Mouse (Mus musculus) thymus, postnatal 25 days (tissue): ENCODE results near the gene Ccdc107.
"Not testable (repeated sequence)": the region's sequence is repeated elsewhere in the genome, so short reads cannot be mapped to it uniquely, and the experiment has no call there.

Experiments used
- DNase-seq: peaks from one replicate; pipeline ENCODE4 v3.0.0; 2022

The Ccdc107 gene

DNA sequence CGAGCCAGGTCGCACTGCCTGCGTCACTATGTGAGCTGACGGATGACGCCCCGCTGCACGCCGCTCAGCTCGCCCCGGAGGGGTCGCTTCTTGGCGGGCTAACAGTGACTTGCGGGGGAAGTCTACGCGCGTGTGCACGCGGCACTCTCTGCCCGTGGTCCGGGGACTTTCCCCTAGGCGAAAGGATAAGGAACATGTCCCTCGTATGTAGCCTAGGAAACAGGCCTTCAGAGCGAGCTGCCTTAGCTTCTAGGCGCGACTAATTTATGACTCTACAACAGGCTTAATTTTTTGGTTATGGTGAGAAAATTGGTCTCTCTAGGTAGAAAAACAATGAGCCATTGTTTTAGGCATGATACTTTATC is at the start of gene Ccdc107:
Gene Ccdc107 (plus strand): TSS at position 80 of the 365 bp plus-strand sequence.
- DNase-seq, result peak; percentile 90

DNA sequence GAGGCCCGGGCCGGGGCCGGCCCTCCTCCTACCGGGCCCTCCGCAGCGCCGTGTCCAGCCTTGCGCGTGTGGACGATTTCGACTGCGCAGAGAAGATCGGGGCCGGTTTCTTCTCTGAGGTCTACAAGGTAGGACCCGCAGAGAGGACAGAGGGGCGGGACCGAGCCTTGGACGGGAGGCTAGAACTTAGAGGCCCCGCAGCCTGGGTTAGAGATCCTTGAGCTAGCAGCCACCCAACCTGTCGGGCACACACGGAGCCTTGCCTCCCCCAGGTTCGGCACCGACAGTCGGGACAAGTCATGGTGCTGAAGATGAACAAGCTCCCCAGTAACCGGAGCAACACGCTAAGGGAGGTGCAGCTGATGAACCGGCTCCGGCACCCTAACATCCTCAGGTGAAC is 49.2 kb upstream of the Ccdc107 start:
- peak; percentile 38 for DNase-seq

DNA sequence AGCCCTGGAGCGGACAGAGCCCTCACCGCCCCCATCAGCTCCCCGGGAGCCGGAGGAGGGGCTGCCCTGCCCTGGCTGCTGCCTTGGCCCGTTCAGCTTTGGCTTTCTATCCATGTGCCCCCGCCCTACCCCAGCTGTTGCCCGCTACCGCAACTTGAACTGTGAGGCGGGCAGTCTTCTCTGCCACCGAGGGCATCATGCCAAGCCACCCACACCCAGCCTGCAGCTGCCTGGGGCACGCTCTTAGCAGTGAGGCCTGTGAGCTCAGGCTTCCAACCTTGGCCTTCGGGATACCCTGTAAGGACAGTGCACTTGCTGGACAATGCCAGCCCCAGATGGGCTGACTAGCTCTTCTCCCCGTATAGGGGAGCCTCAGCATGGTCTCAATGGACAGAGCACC is 45.4 kb upstream of the Ccdc107 start:
- DNase-seq, result no peak

DNA sequence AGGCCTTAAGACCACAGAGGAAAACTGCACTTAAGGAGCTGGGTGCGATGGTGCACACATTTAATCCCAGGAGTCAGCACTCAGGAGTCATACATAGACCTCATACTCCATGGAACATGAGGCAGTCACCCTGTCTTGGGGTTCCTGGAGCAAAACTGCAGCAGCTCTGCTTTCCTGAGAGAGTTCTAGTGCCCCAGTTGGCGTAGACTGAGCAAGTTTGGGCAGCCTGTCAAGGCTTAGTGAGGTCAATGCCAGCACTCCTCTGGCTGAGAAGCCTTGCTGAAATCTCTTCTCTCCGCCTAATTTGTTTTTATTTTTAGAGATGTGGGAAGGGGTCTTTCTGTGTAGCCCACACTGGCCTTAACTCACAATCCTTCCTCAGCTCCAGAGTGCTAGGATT is 44.1 kb upstream of the Ccdc107 start:
- no peak for DNase-seq

DNA sequence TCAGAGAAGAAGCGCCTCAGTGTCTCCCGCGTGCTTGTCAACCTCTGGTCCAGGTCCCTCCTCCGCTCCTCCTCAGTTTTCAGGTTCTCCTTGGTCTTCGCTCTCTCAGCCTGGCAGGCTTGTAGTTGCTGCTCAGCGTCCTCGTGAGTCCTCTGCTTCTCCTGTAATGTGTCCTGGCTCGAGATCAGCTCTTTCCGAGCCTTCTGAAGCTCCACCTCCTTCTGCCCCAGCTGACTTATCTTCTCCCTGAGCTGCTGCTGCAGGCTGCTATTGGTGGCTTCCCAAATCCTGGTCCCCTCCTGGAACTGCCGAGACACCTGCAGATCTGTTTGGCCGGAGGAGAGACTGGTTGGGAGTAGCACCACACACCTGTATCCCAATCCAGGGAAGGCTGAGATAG is 40.4 kb upstream of the Ccdc107 start:
- no peak for DNase-seq

DNA sequence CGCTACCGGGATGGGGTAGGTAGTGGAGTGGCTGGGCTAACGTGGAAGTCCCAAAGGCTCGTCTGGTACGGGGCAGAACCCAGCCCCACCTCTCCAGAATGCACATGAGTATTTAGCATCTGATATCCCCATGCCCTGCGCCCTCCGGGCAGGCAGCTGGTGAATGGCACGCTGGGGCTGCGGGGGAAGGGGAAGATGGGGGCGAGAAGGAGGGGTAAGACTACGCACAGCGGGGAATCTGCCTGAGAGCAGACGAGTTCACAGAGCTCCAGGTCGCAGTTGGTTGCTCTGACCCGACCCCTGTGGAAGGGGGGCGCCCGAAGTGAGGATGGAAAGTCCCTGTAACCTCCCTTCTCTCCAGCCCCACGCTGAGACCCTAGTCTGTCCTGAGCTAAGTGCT is 39.3 kb upstream of the Ccdc107 start:
- DNase-seq, result peak; percentile 42

DNA sequence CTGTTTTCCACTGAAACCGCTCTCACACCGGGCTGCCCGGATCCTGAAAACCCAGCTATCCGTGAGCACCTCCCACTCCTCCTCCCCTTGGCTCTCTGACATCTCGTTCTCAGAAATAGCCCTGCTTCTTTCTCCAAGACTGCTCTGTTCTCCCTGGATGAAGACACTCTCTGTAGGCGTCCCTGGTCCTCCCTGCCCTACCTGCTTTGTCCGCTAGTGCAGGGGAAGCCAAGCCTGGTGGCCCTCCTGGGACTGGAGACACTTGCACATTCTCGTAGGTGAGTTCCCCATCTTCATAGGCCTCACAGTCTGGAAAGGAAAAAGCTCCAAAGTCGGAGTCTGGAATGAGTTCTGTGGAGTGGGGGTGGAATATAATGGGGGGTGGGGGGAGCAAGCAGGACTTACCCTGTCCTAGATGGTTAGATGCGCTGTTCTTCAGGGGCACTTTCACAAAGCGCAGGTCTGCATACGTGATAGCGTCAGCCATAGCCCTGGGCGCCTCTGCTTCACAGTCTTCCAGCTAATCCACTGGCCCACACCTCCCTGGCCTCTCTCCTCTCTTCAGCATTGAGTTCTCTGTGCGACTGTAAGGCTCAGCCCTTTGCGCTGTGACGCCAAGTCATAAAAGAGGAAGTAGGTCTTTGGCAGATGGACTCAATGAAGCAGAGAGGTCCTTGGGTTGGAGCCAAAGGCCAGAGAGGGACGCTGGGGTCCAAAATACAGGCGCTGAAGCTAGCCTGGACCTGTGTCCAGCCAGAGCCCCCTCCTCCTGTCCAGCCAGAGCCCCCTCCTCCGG is 38.5 kb upstream of the Ccdc107 start, which contains the start of gene Cd72:
Gene Cd72 (minus strand): TSS at position 588 of the 796 bp plus-strand sequence.
- no peak for DNase-seq

DNA sequence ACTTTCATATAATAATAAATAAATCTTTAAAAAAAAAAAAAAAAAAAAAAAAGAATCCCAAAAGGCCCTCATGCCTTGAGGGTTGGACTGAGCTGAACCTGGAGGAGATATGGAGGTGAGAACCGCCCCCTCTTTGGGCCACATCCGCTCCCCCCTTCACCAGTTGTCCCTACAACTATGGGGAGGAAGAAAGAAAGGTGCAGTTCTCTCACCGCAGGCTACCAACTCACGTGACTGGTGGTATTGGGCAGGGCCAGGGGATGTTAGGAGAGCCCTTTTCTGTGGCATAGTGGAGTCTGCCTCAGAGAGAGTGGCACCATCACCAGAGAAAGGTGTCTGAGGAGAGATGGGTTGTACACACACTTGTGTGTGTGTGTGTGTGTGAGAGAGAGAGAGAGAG is 36.2 kb upstream of the Ccdc107 start:
- peak; percentile 74 for DNase-seq

DNA sequence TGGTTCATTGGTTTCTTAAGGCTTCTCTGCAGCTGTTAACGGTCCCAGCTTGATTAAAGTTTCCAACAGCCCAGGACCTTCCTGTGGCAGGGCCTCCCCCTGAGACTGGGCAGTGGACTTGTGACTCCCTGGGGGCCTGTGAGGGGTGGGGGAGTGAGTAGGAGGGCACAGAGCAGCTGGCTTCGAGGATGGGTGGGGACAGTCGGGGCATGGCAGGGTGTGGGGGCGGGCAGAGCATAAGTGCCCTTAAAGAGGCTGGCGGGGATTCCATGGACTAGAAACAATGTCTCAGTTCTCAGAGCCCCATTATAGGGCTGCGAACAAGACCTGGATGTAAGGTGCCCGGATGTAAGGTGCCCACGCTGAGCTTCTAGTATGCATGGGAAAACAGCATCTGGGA is 35.6 kb upstream of the Ccdc107 start:
- peak; percentile 45 for DNase-seq

DNA sequence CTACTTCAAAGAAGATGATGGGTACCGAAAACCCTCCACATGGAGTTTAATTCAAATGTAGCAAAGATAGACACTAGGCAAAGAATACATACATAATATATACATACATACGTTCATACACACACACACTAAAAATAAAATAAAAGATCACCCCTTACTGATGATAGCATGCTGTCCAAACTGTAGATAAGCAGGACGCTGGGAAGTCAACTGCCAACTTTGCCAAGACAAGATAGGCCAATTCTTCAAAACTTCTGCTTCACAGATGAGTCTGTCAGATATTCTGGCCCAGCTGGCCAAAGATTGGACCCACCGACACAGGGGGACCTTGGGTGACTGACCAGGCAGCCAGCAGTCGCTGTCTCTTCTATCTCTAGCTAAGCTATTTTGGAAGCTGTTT is 29.6 kb upstream of the Ccdc107 start:
- DNase-seq, result no peak

DNA sequence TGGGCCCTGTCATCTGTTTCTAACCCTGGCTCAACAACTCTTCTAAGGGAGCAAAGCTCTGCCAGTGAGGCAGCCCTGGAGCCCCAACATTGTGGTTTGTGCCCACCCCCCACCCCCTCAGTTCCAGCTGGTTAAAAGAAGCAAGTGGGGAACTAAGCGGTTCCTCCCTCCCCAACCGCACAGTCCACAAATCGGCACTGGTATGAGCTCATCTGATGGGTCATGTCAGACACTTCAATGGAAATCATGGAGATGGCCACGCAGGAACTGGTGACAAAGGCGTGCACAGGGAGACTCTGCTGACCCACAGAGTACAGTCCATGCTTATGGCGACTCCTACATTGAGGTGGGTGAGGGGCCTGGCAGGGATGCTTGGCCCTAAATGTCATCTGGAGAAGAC is 26.8 kb upstream of the Ccdc107 start:
- DNase-seq, result no peak

DNA sequence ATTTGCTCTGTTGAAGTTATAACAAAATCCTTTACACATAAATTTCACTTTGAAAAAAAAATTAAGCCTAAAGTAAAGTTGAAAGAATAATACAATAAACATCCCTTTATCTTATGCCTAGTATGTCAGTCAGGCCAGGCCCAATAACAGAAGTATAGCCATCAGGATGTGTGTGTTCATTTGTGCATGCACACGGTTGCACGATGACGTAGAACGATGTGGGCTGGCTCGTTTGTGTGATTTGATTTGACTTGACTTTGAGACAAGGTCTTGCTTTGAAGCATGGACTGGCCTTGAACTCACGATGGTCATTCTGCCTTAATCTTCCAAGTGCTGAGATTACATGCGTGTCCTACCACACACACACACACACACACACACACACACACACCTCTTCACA is 25.8 kb upstream of the Ccdc107 start:
- no peak for DNase-seq

DNA sequence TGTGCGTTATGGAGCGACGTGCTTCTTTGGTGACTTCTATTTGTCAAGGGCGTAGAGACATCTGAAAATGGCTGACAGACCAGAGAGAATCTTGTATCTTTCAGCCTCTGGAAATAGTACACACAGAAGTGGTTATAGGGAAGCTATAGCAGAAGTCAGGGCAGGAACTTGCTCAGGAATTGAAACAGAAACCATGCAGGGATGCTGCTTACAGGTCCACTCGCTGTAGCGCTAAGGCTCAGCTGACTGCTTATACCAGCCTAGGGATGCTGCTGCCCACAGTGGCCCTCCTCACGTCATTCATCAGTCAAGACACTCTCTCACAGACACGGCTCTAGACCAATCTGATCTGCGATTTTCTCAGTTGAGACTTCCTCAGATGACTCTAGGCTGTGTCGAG is 22.4 kb upstream of the Ccdc107 start:
- DNase-seq, result no peak

DNA sequence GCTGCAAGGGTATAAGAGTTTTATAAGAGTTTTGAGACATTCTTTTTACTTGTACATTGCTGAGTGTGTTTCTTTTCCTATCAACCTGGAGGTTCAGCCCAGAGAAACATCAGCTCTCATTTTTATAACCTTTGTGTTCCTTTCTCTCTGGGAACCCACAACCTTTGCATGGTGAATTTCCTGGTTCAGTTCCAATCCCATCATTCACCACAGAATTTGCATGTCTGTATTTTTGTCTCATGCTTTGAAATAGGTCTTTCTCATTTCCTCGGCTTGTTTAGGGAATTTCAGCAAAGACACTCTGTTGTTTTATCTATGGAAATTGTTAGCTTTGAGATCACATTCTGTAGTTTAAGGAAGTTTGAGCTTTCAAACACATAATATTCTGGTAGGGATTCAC is 19.1 kb upstream of the Ccdc107 start:
- DNase-seq, result no peak

DNA sequence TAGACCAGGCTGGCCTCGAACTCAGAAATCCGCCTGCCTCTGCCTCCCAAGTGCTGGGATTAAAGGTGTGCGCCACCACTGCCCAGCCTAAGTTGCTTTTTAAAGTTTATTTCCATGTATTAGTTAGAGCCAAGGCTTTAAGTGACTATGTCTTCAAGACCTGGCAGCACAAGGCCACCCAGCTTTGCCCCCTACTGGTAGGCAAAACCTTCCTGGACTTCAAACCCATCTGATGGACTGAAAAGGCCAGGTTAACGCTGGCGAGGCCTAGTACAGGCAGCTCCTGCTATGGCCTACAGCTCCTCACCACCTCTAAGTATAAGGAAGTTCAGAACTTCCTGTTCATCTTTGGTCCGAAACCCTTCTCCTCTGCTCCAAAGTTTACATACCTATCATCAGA is 16.1 kb upstream of the Ccdc107 start:
- peak; percentile 40 for DNase-seq

DNA sequence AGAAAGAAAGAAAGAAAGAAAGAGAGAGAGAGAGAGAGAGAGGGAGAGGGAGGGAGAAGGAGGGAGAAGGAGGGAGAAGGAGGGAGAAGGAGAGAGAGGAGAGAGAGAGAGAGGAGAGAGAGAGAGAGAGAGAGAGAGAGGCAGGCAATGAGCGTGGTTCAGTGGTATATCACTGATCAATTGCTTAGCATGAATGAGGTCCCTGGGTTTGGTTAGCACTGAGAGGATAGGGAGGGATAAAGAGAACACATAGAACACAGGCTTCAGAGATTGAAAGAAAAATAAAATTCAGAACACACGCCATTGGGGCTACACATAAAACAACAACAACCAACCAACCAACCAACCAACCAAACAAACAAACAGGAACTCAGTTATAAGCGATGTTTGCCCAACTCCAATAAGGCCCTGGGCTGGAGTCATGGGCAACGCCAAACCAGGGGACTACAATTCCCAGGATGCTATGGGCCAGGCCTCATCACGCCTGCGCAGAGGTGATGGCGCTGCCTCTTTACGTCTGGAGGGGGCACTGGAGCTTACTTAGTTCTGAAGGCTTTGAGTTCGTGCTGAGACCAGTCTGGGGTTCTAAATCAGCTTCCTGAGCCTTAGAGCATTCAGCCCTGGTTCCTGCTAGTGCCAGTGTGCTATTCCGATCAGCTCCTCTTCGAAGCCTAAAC is 14.7 kb upstream of the Ccdc107 start:
- peak; percentile 90 for DNase-seq

DNA sequence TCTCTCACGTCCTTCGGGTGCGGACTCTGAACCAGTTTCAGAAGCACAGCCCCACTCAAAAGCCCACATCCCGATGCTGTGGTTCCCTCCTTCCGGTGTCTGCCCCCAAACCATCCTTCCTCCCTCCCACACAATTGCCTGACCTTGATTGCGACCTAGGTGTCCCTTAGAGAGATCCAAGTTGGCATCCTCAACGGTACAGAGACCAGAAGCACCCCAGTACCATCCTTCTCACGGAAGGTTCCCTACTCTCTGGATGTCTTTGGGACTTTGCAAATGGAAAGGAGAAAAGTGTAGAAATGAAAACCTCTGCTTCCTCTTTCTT is 14.2 kb upstream of the Ccdc107 start:
- no peak for DNase-seq

DNA sequence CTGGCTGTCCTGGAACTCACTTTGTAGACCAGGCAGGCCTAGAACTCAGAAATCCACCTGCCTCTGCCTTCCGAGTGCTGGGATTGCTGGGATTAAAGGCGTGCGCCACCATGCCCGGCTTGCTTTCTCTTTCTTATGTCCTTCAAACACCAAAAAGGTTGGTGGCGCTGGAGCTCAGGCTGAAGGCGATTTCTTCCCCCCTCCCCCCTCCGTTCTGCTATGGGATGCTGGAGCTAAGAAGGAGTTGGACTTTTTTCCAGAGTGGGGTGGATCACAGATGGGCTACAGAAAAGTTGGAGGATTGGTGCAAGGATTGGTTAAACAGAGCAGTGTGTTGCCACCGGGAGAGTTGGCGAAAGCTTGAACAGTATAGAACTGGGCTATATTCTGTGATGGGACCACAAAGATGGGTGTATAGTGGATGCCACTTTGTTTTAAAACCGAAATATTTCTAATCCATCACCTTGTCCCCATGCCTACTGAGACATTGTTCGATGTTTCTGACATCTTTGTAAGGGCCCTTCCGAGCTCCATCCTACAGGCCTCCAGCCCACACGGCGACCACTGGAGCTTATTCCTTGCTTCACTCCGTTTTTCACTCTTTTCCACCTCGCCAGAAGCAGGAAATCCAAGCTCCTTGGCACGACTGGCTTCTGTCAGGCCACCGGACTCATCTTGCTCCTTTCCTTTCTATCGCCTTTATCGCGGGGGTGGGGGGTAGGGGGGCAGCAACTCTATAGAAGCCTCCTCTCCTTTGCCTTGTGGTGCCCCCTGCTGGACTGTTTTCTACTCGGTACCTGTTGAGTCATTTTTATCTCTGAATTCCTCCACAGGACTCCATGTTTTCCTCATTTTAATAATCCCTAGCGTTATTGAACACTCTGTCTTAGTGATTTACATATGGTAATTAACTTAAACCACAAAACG is 13.5 kb upstream of the Ccdc107 start:
- DNase-seq, result peak; percentile 80

DNA sequence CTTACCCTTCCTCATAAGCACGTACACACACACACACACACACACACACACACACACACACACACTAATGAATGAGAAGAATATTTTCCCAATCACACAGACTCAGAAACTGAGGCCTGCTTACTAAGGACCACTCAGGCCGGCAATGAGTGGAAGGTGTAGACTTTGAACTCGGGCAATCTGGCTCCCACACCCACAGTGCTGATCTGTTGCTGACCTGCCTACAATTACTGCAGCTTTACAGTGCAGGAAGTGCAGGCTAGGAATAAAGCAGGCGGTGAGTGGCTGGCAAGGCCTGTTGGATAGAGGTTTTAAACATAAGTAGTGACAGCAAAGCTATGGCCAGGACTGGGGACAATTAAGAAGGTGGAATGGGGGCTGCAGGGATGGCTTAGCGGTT is 11.7 kb upstream of the Ccdc107 start:
- DNase-seq, result no peak

DNA sequence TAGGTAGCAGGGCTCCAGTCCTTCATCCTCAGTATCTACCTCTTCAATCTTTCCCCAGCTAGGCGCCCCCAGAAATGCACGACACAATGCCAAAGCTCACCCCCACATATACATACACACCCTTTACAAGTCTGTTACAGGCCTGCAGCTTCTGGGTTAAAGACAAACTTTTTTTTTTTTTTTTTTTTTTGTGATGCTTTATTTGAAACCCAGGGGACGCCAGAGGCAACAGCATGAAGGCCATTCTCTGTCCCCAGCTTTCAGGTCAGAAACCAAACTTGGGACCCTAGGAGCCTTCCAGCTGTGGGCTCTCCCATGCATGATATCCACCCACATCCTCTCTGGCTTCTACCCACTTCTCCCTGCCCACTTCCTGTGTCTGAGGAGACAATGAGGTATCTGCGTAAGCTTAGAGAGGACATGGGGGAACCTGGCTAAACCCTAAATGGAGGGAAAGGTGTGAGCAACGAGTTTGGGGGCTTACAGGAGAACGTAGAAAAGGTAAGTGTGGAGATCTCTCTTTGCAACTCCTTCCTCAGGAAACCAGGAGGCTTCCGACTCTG is 10.7 kb upstream of the Ccdc107 start:
- peak; percentile 77 for DNase-seq

DNA sequence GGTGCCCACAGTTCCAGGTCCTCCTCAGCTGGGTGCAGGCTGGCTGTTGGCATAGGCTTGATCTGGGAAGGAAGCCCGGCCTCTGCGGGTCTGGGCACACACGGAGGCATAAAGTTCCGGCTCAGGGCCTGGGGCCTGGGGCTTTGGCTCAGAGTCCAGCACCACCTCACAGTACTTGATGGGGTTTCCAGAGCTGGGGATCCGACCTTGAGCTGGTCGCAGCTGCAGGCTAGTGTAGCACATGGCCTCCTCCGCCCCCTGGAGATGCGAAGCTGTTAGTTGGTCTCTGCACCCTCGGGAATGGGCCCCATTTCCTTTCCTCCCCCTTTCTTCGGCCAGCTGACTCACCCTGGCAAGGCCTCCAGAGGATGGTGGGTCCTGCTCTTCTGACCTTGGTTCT is 10.1 kb upstream of the Ccdc107 start:
- DNase-seq, result peak; percentile 58

DNA sequence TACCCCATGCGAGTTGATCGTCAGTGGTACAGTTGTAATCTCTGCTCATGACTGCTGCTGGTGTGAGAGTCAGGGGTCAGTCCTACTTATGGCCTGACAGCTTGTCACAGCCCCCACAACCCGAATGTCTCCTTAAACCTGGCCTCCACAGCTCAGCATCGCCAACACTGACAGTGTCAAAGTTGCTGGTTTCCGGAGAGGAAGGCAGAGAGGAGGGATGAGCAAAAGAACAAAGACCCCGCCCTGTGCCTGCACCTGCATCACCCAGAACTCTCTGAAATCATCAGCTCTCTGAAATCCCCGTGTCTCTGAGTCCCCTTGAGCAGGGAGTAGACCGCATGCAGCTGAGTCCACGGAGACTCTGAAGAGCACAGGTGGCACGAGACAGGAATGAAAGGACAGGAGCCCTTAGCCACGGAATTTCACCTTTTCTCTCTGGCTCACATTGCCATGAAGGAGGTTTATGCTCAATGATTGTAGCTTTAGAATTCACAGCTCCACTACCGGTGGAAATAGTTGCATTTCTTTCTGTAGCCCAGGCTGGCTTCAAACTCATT is 9.1 kb upstream of the Ccdc107 start, which contains the start of gene Sit1:
Gene Sit1 (minus strand): TSS at position 200 of the 557 bp plus-strand sequence.
- peak; percentile 83 for DNase-seq

DNA sequence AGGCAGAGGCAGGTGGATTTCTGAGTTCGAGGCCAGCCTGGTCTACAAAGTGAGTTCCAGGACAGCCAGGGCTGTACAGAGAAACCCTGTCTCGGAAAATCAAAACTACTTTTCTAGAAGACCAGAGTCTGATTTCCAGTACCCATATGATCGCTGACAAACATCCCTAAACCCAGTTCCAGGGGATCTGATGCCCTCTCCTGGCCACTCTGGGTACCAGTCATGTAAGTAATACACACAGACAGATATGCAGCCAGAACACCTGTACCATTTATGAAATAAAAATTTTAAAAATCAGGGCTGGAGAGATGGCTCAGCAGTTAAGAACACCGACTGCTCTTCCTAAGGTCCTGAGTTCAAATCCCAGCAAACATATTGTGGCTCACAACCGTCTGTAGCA is 7.0 kb upstream of the Ccdc107 start:
- DNase-seq, result not testable (repeated sequence)
